Mouse (Mus musculus) retina, adult 2 months (tissue): ENCODE data around the gene Cnksr1.
"Not testable (repeated sequence)": the region's sequence is repeated elsewhere in the genome, so short reads cannot be mapped to it uniquely, and the experiment has no call there.

ENCODE experiments used
- DNase-seq: peaks from one replicate; pipeline ENCODE4 v3.0.0-alpha.2; 2012; ENCODE audit warnings: low read depth, low spot score

The Cnksr1 gene

DNA sequence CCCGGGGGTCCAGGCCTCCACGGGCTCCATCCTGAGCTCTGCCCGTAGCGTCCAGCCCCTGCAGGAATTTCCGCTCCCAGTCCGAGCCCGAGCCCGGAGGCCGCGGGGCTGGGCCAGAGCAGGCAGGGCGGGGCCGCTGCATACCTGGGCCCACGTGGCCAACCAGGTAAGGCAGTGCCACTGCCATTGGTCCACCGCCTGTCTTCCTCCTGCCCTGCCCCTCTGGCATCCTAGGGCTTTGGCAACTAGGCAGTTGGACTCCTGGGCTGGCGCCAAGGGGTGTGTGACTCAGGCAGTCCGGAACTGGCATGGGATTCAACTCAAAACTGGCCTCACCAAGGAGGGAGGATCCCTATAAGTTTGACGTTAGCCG, at the start of gene Cnksr1:
Cnksr1 (minus strand) TSS at position 121 of the 373 bp plus-strand sequence.
- DNase-seq: no peak

DNA sequence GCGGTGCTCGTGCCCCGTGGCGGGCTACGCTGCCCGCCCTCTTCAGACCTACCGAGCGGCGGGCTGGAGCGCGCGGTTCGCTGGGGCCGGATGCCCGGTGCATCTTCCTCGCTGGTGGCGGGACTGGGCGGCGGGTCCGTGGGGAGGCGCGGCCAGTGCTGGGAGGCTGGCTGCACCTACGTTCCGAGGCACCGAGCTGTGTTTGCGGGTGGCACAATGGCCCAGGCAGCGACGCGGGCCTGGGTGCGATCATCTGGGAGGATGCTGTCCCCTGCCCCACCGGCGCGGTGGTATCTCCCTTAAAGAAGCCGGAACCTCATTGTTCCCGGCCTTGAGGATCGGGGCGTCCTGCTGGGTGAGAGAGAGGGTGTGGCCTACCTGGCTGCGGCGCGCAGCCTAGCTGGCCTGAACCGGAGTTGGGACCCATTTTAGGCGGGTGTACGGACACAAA, 49.4 kb upstream of the Cnksr1 start, which contains the start of gene Pdik1l:
Pdik1l (minus strand) TSS at position 321 of the 451 bp plus-strand sequence.
- peak; percentile 70 for DNase-seq

DNA sequence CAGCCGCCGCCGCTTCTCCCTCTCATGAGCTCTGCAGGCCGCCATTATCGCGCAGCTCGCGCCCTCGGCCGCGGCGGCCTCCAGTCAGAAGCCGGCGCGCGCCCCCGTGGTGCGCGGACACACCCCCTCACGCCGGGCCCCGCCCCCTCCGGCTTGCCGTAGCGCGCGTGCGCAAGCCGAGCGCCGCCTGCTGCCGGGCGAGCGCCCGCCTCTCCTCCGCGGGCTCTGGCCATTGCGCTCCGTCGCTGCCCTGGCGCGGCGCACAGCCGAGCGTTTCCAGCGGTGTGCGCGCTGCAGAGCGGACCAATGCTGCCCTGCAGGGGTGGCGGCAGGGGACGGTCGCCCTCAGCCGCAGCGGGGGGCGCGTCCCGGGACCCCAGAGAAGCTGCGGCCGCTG, 49.0 kb upstream of the Cnksr1 start:
- peak; percentile 90 for DNase-seq

DNA sequence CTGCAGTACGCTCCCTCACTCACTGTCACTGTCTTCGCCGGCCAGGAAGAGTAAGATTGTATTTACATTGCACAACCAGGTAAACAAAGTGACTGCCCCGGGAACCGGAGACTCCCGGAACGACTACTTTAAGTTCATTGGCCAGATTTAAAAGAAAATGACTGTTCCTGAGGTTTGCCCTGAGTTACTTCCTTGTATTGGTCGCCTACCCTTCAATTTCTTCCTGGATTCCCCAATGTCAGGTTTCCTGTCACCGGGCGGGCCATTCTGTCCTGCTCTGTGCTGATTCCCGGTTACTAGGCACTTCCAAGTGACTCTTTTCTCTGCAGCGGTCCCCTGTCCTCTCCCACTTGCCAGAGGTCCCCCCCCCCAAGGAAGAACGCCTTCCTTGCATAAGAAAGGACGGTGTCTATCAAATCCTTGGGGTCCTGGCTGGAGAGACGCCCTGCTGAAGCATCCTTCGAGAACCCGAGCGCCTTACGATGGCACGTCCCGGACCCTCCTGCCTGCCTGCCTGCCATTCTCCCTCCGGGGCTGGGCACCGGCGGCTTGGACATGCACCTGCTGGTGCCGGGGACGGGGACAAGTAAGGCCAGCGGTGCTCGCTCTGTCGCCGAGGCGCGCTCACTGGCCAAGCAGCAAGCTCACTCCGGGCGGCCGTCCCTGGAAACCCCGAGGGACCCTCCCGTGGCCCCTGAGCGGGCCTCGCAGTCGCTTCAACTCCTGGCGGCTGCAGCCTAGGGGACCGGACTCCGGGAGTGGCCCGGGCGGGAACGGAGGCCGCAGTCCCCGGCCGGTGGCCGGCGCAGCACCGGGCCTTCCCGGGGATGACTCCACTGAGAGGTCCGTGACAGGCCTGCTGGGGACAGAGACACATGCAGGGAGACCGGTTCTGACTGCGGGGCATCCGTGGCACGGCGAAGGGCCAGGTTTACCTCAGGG, 48.3 kb upstream of the Cnksr1 start:
- DNase-seq: no peak

DNA sequence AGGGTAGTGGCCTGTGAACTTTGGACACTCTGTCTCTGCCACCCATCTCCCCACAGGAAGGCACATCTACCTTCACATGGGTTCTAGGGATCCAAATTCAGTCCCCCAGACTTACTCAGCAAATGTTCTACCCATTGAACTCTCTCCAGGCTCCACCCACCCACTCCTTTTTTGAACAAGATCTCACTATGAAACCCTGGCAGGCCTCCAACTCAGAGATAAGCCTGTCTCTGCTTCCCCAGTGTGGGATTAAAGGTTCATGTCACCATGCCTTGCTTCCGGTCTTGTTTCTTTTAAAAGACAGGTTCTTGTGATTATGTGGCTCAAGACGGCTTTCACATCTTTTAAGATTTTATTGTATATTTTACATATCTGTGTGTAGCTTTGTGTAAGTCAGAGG, 46.7 kb upstream of the Cnksr1 start:
- DNase-seq: no peak

DNA sequence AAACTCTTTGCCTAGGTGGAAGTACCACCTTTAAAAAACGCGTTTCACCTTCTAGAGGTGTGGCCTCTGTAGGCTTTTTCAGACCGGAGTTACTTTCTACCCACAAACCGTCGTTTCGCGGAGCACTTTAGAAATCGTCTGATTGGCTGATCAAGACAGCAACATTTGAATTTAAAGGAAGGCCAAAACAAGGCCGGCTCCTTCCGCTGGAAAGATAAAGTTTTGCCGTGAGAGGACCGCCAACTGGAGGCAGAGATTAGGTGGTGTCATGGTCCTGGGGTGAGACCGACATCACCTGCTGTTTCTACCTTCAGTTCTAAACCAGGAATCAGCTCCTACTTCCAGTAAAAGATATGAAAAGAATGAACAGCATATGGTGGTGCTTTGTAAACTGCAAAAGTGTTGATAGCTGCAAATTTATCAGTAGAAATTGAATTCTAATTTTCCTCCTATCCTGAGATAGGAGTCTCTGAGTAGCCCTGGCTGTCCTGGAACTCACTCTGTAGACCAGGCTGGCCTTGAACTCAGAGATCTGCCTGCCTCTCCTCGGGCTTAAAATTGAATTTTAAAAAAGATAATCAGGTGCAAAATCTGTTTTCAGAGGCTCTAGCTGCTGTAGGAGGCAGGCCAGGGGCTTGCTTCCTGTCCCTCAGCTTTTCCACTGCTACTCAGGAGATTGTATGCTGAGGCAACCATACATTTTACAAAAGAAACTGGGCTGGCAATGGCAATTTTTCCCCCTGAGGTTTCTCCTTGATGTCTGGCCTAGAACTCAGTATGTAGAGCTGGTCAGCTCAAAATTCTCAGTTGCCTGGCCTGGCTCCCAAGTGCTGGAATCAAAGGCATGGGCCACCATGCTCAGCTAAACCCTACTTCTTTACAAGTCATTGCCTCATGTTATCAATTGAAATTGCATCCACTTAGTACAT, 35.5 kb upstream of the Cnksr1 start:
- DNase-seq: no peak

DNA sequence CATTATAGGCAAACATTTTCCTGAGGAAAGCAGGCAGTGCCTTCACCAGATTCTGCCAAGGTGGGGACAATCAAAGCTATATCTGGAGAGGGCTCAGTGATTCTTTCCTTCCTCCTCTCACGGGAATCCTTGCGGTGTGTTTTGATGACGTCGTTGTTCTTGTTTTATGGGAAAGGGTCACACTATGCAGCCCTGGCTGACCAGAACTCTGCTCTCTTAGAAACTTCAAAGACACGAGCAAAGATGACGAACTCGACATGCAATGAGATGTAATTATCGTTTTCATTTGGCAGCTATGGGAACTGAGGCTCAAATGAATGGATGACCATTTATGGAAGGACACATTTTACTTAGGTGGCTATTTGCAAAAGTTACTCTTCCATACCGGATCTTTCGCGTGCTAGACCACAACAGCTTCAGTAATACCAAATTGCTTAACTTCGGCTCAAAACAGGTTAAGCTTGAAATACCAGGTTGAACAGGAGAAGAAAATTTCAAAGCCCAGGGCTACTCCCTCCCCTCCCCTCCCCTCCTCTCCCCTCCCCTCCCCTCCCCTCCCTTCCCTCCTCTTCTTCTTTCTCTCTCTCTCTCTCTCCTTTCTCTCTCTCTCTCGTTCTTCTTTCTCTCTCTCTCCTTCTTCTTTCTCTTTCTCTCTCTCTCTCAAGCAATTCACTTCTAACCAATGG, 34.7 kb upstream of the Cnksr1 start:
- DNase-seq: no peak

DNA sequence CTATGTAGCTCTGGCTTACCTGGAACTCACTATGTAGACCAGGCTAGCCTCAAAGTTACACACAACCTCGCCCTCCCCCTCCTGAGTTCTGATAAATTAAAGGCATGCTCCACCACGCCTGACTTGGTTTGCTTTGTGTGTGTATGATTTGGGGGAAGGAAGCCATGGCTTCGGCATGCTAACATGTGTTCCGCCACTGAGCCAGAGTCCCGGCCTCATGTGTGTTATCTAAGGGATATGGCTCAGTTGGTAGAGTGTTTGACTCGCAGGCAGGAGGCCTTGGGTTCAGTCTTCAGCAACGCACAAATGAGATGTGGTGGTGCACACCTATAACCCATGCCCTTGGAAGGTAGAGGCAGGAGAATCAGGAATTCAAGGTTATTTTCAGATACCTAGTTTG, 33.8 kb upstream of the Cnksr1 start:
- DNase-seq: no peak

DNA sequence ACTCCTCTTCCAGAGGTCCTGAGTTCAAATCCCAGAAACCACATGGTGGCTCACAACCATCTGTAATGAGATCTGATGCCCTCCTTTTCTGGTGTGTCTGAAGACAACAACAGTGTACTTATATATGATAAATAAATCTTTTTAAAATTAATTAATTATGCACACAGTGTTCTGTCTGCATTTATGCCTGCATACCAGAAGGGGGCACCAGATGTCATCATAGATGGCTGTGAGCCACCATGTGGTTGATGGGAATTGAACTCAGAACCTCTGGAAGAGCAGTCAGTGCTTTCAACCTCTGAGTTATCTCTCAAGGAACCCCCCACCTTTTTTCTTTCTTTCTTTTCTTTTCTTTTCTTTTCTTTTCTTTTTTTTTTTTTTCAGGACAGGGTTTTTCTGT, 31.4 kb upstream of the Cnksr1 start:
- not testable (repeated sequence) for DNase-seq

DNA sequence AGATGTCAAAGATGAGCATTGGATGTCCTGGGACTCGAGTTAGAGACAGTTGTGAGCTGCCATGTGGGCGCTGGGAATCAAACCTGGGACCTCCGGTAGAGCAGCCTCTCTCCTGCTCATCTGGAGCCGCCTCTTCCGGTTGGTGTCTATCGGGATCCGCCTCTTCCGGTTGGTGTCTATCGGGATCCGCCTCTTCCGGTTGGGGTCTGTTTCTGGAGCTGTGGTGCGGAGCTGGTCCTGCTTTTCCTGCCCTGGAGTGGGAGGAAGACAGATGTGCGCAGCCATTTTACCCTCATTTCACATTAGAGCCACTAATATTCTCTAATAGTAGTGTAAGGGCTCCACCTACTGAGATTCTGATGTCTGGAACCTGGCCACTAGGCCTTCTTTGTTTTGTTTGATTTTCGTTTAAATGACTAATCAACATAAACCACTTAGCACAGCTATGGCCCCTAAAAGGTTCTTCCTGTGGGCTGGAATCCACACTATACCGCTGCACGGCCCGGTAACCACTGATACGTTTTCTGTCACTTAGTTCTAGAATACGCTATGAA, 30.0 kb upstream of the Cnksr1 start:
- DNase-seq: no peak

DNA sequence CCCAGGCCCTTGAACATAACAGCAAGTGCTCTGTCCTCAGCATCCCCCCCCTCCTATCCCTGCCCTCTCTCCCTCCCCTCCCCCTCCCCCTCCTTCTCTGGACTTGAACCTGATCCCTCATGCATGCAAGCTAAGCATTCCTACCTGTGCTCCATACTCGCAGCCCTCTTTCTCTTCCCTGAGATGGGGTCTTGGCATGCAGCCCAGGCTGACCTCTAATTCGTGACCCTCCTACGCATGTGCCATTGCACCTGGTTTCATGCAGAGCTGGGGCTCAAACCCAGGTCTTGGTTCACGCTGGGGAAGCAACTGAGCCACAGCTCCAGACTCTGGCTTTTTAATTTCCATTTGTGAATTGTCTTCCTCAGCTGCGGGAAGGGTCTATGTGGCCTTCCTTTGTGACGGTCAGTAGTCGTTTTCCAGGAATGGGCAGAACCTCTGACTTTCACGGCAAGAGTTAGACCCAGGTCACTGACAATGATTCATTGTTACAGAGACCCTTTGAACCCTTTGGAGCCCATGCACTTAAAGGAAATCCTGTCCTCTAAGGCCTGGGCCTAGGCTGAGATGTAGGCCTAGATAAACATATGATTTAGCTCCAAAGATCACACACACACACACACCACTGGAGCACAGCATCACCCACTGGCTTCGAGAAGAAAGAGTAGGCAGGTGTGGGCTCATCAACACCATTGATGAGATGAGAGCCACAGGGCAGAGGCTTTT, 27.8 kb upstream of the Cnksr1 start:
- DNase-seq: no peak

DNA sequence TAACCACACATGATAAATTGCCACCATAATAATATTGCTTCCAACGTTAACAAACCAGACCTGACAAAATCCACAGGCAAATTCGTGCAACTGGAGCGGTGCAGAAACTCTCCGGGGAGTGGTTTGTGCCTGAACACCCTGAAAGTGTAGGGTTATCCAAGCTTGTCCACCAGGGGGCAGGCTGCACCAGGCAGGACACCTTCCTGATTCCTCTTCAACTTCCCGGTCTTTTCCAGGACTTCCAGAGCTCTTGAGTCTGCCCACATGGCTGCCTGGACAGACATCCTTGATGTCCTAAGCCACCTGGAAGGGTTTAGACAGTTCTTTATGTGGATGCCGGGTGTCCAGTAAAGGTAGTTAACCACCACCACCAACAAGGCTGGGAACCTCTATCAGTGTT, 25.0 kb upstream of the Cnksr1 start:
- DNase-seq: no peak

DNA sequence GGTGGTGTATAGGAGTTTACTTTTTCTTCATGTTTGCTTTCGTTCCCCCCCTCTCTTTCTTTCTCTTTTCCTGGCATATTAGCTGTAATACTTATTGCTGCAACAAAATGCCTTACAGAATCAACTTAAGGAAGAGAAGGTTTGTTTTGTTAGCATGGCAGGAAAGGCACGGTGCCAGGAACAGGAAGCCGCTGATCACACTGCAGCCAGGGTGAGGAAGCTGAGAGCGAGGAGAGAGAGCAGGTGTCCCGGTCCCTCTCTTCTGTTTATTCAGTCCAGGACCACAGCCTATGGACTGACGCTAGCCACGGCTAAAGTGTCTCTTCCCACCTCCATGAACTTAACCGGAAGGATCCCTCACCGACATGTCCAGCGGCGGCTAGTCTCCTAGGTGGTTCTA, 20.2 kb upstream of the Cnksr1 start:
- DNase-seq: no peak

DNA sequence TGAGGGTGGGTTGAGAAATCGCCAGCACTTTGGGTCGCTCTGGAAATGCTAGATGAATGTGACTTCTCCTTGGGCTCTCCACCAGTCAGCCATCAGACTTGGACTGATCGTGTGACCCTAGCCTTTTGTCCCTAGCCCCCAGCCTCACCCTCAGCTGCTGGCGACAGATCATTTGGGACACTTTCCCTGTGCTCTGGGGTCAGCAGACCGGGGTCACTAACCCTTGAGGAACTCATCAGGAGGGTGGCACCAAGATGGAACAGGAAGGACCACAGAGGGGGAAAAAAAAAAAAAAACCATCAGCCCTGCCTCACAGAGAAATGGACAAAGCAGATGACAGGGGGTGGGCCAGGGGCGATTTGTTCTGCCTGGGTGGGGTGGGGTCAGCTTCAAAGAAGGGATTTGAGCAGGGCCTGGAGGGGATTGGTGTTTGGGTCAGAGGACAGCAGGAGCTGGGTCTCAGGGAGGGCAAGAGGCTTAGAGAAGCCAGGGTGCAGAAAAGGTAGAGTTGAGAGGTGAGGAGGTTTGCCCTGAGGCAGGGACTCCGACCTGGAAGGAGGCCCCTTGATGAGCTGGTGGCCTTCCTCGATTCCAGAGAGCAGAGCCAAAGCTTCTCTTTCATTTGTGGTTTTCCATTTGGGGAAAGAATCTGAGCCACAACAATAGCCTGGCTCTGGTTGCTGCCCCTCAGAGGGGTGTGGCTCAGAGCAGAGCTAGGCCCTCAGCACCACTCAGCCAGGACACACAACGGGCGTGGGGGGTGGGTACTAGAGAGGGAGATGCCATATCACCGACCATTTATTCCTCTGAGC, 19.2 kb upstream of the Cnksr1 start:
- no peak for DNase-seq

DNA sequence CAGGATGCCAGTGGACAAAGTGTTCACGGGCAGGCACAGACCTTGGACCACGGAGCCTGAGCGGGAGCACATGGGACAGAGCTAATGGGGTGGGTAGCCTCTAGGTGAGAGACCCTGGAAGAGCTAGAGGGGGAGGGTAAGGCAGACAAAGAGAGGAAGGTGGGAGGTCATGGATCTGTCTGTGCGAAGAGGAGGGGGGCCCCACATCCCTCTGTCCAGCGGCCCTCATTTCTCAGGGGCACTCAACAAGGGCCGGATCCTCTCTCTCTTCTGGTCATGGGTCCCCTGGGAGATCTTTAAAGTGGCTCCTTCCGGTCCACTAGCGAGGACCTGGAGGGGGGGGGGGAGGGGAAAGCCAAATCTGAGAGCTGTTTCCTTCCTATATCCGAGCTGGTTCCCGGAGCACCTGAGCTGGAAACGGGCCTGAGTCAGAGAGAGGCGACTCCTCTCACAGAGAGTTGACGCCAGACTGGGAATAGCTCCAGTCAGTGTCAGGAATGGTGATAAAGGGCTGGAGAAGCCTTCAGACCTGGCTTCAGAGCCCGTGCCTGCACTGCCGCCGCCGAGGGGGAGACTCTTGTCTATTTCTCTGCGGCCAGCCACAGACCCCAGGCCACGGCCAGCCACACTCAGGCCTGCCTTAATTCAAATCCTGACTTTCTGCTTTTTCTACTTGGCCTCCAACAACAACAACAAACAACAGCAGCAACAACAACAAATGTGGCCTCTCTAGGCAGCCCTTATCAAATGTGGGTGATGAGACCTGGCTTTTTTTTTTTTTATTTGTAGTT, 18.4 kb upstream of the Cnksr1 start:
- DNase-seq: no peak

DNA sequence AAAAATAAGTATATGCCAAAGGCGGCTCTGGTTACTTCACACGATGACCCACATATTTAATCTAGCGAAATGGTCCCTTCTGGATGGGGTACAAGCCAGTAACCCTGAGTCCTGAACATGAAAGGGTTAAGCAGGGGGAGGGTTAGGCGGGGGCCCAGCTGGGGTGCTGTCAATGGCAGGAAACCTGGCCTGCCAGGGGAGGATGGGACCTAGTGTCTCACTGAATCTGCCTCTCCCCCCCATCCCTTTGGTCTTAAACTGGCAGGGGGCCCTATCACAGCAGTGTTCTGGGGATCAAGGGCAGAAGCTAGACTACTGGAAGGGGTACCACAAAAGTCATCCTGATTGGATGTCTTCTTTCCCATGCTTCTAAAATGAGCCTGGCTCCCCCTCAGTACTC, 17.7 kb upstream of the Cnksr1 start:
- no peak for DNase-seq

DNA sequence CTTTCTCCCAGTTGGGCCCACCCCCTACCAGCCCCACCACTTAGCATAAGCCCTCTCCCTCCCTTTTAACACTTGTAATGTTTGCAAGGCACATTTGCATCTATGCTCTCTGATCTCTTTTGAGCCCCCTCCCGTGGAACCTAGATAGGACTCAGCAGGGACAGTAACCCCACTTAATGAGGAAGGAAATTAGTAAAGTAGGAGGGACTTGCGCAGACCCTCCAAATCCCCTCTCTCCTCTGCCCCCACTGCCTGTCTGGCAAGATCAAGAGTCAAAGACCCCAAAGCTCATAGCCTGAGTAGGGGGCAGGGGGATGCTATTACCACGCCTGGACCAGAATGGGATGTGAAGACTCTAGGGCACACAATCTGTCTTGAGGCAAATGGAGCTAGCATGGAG, 16.6 kb upstream of the Cnksr1 start:
- DNase-seq: no peak

DNA sequence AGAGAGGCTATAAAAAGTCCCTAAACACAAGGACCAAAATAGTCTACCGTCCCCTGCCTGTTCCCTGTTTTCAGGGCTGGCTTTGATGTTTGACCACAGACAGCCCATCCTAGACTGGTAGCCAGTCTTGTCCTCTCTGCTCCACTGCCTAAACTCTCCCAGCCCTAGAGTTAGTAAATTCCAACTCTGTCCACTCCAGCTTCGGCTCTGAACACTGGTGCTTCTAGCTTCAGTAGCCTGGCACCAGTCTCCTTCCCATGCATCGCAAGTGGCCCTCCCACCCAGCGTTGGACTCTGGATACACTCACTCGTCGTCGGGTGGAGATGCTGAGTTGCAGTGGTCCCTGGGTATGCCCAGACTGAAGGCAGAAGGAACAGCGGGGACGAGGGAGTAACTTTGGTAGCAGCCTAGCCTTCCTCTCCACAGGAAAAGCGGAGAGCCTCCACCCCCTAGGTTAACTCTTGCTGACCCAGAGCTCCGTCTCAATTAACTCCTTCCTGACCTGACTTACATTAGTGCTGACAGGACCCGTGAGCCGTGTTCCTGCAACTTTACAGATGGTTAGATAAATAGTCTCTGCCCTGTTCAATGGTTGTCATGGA, 15.6 kb upstream of the Cnksr1 start, which contains the start of gene Grrp1:
Grrp1 (minus strand) TSS at position 385 of the 603 bp plus-strand sequence.
- DNase-seq: no peak
